Mouse (Mus musculus): ENCODE data around the gene Capg. TPM values are rescaled to one million over a fixed set of nuclear protein-coding genes. Genes with fewer than 3 reads are reported as not detected.
"Not testable (repeated sequence)": the region's sequence is repeated elsewhere in the genome, so short reads cannot be mapped to it uniquely, and the experiment has no call there.

The Capg gene
- polyA plus RNA-seq, 1 experiment from 2014 or later = 148 TPM

DNA sequence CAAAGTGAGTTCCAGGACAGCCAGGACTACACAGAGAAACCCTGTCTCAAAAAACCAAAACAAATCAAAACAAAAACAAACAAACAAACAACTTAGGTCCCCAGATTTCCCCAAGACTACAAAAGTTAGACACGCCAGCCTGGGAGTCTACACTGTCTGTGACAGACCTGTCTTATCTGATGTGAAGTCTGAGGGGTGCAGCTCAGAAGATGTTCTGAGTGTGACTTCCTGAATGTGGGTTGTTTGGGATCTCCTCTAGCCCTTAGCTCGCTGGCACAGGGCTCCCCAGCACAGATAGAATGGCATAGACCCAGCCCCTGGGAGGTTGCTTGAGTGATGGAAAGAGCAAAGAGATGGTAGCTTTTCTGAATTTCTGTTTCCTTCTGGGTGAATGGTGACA is 20.0 kb upstream of the Capg start:
- Histone ChIP-seq H3K9ac (replicated peaks; ENCODE audit: low read depth) (no peak overlapping the region), H3K4me2 (replicated peaks; ENCODE audit: low read depth, low read length) (no peak overlapping the region), H3K9me3 (ENCODE audit: low read length) (no peaks in the 10 kb centered on the region), H3K27me3 (replicated peaks; ENCODE audit: insufficient read depth, low read length) (no peaks in the 10 kb centered on the region), H3K36me3 (ENCODE audit: insufficient read depth, low read length) (no peaks in the 10 kb centered on the region), H3K4me1 (ENCODE audit: insufficient read depth, low read depth, low read length) (no peaks in the 10 kb centered on the region), H3K4me3 (ENCODE audit: low read depth, low read length) (no peak overlapping the region), H3K27ac (ENCODE audit: low read length) (no peak overlapping the region)
- 68% methylated on average over 2 of the region's 2 CpGs for WGBS
- TF ChIP-seq CTCF (IDR thresholded peaks at IDR 0.05) = no peak
- no peak for TF ChIP-seq EP300 (IDR thresholded peaks at IDR 0.05)
- DNase-seq (ENCODE audit: low spot score) (no peak), ATAC-seq (no peak)

DNA sequence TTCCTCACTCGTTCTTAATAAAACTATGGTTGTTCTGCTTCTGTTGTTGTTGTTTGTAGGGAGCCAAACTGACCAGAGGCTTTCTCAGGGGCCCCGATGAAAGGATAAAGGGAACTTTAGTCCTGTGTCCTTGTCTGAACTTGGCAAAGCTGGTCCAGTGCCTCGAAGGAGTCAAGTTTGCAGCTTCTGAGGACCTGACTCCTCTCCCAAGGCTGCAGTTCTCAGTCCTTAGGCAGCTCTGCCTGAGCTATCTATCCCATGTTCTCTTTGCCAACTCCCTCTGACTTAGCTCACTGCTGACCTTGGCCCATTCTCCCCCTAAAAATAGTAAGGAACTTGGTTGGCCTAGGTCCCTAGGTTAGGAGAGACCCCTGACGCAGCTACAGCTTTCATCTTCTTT is 17.1 kb upstream of the Capg start:
- DNase-seq (ENCODE audit: low spot score) = no peak
- no peaks in the 10 kb centered on the region for H3K27me3 ChIP-seq (replicated peaks; ENCODE audit: insufficient read depth, low read length)
- H3K4me1 ChIP-seq (ENCODE audit: insufficient read depth, low read depth, low read length) = no peaks in the 10 kb centered on the region
- no peak for ATAC-seq
- no peak overlapping the region for H3K27ac ChIP-seq (ENCODE audit: low read length)
- no peak overlapping the region for H3K4me2 ChIP-seq (replicated peaks; ENCODE audit: low read depth, low read length)
- H3K9ac ChIP-seq (replicated peaks; ENCODE audit: low read depth) = no peak overlapping the region
- H3K36me3 ChIP-seq (ENCODE audit: insufficient read depth, low read length) = no peaks in the 10 kb centered on the region
- H3K4me3 ChIP-seq (ENCODE audit: low read depth, low read length) = no peak overlapping the region
- no peak for TF ChIP-seq EP300 (IDR thresholded peaks at IDR 0.05)
- no peak for TF ChIP-seq CTCF (IDR thresholded peaks at IDR 0.05)
- no peaks in the 10 kb centered on the region for H3K9me3 ChIP-seq (ENCODE audit: low read length)
- 86% methylated on average over 4 of the region's 4 CpGs for WGBS

DNA sequence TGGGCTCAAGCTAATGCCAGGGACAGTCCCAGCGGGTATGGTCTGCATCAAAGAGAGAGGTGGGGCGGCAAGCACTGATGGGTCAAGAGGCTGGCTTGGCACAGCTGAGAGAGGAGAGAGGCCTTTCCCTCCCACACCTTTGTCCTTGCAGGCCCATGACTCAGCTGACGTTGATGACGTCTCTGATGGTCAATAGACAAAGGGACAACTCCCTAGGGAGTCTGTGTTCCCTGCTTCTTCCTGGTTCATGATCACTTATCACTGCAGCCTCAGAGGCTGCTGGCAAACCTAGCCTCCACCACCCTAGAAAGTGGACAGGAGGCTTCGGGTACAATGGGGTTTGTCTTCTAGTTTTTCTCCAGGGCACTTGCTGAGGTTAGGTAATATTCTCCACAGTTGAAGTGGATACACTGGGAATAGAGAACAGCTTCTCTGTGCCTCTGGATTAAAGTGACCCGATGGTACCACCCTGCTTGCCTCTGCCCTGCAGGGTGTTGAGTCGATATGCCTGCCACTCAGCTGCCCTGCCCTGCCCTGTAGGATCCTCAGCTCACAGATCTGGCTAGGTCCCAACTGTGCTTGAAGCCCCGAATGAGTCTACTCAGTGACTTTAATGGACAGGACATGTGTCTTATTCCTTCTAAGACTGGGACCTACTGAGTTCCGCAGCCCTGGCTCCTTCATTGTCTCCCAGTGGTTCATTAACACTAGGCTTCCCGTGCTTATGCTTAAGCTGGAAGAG is 15.6 kb upstream of the Capg start:
- Histone ChIP-seq H3K9ac (replicated peaks; ENCODE audit: low read depth) (no peak overlapping the region), H3K4me1 (ENCODE audit: insufficient read depth, low read depth, low read length) (no peaks in the 10 kb centered on the region), H3K9me3 (ENCODE audit: low read length) (no peaks in the 10 kb centered on the region), H3K27me3 (replicated peaks; ENCODE audit: insufficient read depth, low read length) (no peaks in the 10 kb centered on the region), H3K36me3 (ENCODE audit: insufficient read depth, low read length) (no peaks in the 10 kb centered on the region), H3K4me2 (replicated peaks; ENCODE audit: low read depth, low read length) (no peak overlapping the region), H3K27ac (ENCODE audit: low read length) (no peak overlapping the region), H3K4me3 (ENCODE audit: low read depth, low read length) (no peak overlapping the region)
- TF ChIP-seq CTCF (IDR thresholded peaks at IDR 0.05) (no peak), EP300 (IDR thresholded peaks at IDR 0.05) (no peak; the same call in 1 of the 2 replicates)
- WGBS = 62% methylated on average over 10 of the region's 10 CpGs
- DNase-seq (ENCODE audit: low spot score) = peak; percentile 52
- peak; percentile 64 for ATAC-seq

DNA sequence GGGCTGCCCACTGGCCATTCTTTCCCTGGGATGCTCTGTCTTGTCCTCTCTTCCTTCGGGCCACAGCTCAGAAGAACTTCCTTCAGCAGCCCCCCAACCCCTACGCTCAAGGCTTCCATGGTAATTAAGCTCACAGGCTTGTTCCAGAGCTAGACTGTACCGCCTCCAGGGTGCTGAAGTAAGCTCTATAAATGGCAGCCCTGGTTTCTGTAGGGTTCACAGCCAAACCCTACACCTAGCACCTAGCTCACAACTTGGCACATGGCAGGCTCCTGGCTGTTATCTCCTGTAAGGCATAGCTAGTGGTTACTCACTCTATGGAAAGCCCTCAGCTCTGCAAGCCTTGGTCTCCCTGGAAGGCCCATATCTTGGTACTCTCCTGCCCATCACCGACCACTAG is 11.6 kb upstream of the Capg start:
- Histone ChIP-seq H3K27ac (ENCODE audit: low read length) (no peak overlapping the region), H3K36me3 (ENCODE audit: insufficient read depth, low read length) (no peaks in the 10 kb centered on the region), H3K4me2 (replicated peaks; ENCODE audit: low read depth, low read length) (no peak overlapping the region), H3K4me1 (ENCODE audit: insufficient read depth, low read depth, low read length) (no peaks in the 10 kb centered on the region), H3K27me3 (replicated peaks; ENCODE audit: insufficient read depth, low read length) (no peaks in the 10 kb centered on the region), H3K9me3 (ENCODE audit: low read length) (no peaks in the 10 kb centered on the region), H3K4me3 (ENCODE audit: low read depth, low read length) (no peak overlapping the region), H3K9ac (replicated peaks; ENCODE audit: low read depth) (no peak overlapping the region)
- 82% methylated on average over 4 of the region's 4 CpGs for WGBS
- no peak for TF ChIP-seq CTCF (IDR thresholded peaks at IDR 0.05)
- TF ChIP-seq EP300 (IDR thresholded peaks at IDR 0.05) = no peak
- ATAC-seq (no peak), DNase-seq (ENCODE audit: low spot score) (no peak)

DNA sequence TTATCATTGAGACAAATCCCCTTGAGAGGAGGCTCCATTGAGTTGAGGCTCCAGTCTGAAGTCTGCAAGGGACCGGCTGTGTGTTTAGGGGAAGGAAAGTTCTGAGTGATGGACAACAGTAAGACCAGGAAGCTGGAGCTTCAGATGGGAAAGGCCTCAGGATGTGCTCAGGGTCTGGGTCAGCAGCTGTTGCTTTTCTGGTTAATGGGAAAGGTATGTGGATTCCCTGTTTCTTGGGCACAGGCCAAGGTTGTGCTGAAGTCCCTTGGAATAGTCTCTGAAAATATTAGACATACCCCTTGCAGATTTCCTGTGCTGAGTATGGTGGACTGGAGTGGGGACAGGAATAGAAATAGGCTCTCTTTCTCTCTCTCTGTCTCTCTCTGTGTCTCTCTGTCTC is 10.6 kb upstream of the Capg start:
- H3K9ac ChIP-seq (replicated peaks; ENCODE audit: low read depth); H3K36me3 ChIP-seq (ENCODE audit: insufficient read depth, low read length); DNase-seq (ENCODE audit: low spot score); ATAC-seq; H3K4me2 ChIP-seq (replicated peaks; ENCODE audit: low read depth, low read length); H3K9me3 ChIP-seq (ENCODE audit: low read length); H3K27ac ChIP-seq (ENCODE audit: low read length); H3K4me3 ChIP-seq (ENCODE audit: low read depth, low read length); H3K27me3 ChIP-seq (replicated peaks; ENCODE audit: insufficient read depth, low read length); H3K4me1 ChIP-seq (ENCODE audit: insufficient read depth, low read depth, low read length): not testable (repeated sequence)
- WGBS = 21% methylated on average over 1 of the region's 1 CpGs

DNA sequence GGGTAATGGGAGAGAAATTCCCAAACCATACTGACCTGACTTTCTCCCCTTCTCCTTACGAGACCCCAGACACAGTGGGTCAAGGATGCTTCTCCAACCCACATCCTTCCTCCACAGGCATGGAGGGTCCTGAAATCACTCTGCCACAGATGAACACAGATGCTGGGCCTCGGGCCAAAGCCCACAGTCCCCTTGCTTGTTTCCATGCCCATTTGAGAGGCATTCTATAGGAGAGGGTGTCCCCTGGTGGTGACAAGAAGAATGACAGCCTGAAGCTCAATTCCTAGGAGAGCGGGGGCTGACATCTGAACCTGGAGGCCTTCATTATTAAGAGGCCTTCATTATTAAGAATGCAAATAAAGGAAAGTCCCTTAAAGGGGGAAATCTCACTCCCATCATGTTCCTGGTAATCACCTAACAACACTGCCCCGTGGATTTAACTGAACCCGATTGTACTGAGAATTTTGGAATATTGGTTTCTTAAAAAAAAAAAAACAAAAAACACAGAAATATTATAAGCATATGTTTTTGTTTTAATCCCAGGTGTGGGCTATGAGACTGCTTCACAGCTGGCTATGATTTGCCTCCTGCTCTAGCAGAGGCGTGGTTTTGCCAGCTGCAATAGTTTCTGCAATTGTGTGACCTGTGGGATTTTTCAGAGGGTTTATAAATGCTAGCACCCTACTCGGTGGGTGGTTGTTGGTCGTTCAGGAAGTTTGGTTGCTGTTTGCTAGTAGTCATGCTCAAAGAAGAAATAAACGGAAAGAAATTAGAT is 10.0 kb upstream of the Capg start:
- TF ChIP-seq EP300 (IDR thresholded peaks at IDR 0.05) (no peak), CTCF (IDR thresholded peaks at IDR 0.05) (peak; percentile 100)
- no peaks in the 10 kb centered on the region for H3K9me3 ChIP-seq (ENCODE audit: low read length)
- no peak overlapping the region for H3K4me2 ChIP-seq (replicated peaks; ENCODE audit: low read depth, low read length)
- H3K36me3 ChIP-seq (ENCODE audit: insufficient read depth, low read length) = no peaks in the 10 kb centered on the region
- ATAC-seq (peak; percentile 3; the same call in 1 of the 2 replicates), DNase-seq (ENCODE audit: low spot score) (peak; percentile 83)
- no peak overlapping the region for H3K9ac ChIP-seq (replicated peaks; ENCODE audit: low read depth)
- H3K4me1 ChIP-seq (ENCODE audit: insufficient read depth, low read depth, low read length) = peaks cover 2% of the 10 kb centered on the region; the same call in 1 of the 2 replicates
- H3K27me3 ChIP-seq (replicated peaks; ENCODE audit: insufficient read depth, low read length) = no peaks in the 10 kb centered on the region
- H3K27ac ChIP-seq (ENCODE audit: low read length) = no peak overlapping the region
- no peak overlapping the region for H3K4me3 ChIP-seq (ENCODE audit: low read depth, low read length)
- 39% methylated on average over 9 of the region's 9 CpGs for WGBS
